Mouse (Mus musculus) neutrophil, adult 83 days (primary cell): ENCODE data around the gene Efemp1. TPM values are rescaled to one million over a fixed set of nuclear protein-coding genes. Genes with fewer than 3 reads are reported as not detected.

Experiments
- total RNA-seq, 2 experiments: library from RNA; stranded (reverse); gene quantifications; one replicate each; pipeline ENCODE4 v1.2.4; 2023

Efemp1 gene
- total RNA-seq = not detected

DNA sequence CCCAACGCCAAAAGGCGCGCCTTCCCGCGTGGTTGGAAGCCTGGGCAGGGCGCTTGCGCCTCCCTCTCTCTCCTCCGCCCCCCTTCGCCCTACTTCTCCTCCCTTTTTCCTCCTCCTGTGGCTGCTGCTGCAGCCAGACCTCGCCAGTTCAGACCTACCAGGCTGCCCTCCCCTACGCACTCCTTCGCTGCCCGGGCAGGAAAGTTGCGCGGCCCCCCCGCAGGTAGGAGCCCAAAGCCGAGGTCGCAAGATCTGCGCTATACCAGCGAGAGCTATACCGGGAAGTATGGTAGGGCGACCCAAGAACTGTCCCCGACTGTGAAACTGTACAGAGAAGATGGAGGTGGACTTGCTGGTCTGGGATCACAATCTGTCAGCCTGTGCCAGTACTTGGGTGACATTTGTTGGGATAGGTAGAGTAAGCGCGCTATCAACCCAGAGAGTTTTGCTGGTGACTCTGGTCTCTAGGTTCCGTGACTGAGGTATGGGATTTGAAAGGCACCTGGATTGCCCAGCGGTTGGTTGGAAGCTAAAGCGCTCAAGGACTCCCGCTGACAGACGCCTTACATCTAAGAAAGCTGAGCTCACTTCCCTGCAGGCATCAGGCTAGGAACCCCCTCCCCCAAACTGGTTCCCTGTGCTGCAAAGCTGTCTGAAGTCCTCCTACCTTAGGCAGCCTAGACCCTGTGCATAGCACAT, at the start of gene Efemp1:
TSS of gene Efemp1 (plus strand) at position 103 of the 699 bp plus-strand sequence.

